ENCODE assay signal across 24 mouse cellular contexts in genomic region chr10:88624300-88624699, GRCm38 (mm10). TPM values are rescaled to one million over a fixed set of nuclear protein-coding genes. Genes with fewer than 3 reads are reported as not detected.
DNase-seq lines count a peak whose midpoint lies in the region; TF ChIP-seq lines count a peak whose summit lies in the region.
"Had no signal": no experiment of that assay in that cellular context is flagged by ENCODE, and none has a peak within 500 bp of the region (broad histone marks: within the 10 kb centered on the region; RNA-seq: fewer than 3 reads in every experiment).

No protein-coding gene starts in this region.

- H3K27ac ChIP-seq in gastrocnemius, adult 2 months, result 0 out of 2 replicates have a peak overlapping the region, but pooled peaks have one; percentile 31
- H3K27ac ChIP-seq: embryonic facial prominence, embryonic 10.5 days; embryonic facial prominence, embryonic 13.5 days; forebrain, embryonic 12.5 days; forebrain, embryonic 15.5 days; heart, adult 2 months; hindbrain, embryonic 12.5 days; hindbrain, embryonic 15.5 days had no signal

- intact Hi-C loops in gastrocnemius, adult 2 months (cut with DNase I), result no loop called here
- intact Hi-C loops in gastrocnemius, postnatal 14 days (cut with DNase I; ENCODE audit: low total_unique reads), result no loop called here

- peak; percentile 28 for DNase-seq in gastrocnemius, adult 2 months
- DNase-seq in gastrocnemius, postnatal 14 days, result no peak
- DNase-seq in right cerebral cortex, adult 18-20 months, result peak; percentile 38
- DNase-seq in right cerebral cortex, postnatal 14 days, result no peak
- peak; percentile 44 for DNase-seq in telencephalon, adult 2 months (ENCODE audit: low read depth, low spot score)
- no peak for DNase-seq in layer of hippocampus, adult 9-10 months (ENCODE audit: low spot score)
- DNase-seq: adrenal gland, adult 2 months; adrenal gland, postnatal 14 days; cerebellum, adult 11-12 months; cerebellum, adult 8-10 months; cerebellum, postnatal 10 days; cerebellum, postnatal 36 days; embryo, embryonic 11 days; gastrocnemius, postnatal 25 days; heart, adult 2 months had no signal

- TF ChIP-seq CTCF in gastrocnemius, adult 2 months (IDR thresholded peaks at IDR 0.05), result no peak

- no peak overlapping the region for H3K4me3 ChIP-seq in gastrocnemius, adult 2 months
- H3K4me3 ChIP-seq: embryonic facial prominence, embryonic 10.5 days; embryonic facial prominence, embryonic 13.5 days; erythroblast, embryonic 14.5 days; forebrain, embryonic 12.5 days; forebrain, embryonic 15.5 days; heart, adult 2 months; hindbrain, embryonic 12.5 days; hindbrain, embryonic 15.5 days had no signal

RNA-seq across cellular contexts. Expression of gene Mybpc1, which starts 19.3 kb away (rescaled TPM):
- total RNA-seq in gastrocnemius, adult 2 months (2021), result 1,000 to 10,000 TPM in 1 of 2 experiments, 100 to 1,000 TPM in 1; 749 to 2,272 TPM
- total RNA-seq in gastrocnemius, postnatal 14 days (2021), result 1,000 to 10,000 TPM; 1,223 to 1,292 TPM
- total RNA-seq: hematopoietic stem cell, adult 5-6 weeks; MEL had no signal

Comparison
In these comparisons a context has a peak if more than half of its experiments do, and no peak if none do; other contexts are left out.
1. DNase-seq: peak in gastrocnemius, adult 2 months (single experiment), right cerebral cortex, adult 18-20 months (single experiment) and telencephalon, adult 2 months (single experiment); none in gastrocnemius, postnatal 14 days (single experiment), right cerebral cortex, postnatal 14 days (single experiment) and layer of hippocampus, adult 9-10 months (single experiment).